Mouse (Mus musculus): ENCODE results near the gene Nrd1.

GRCm38 (mm10) chr4:109043756-109044155 is 43.3 kb downstream of the Nrd1 start:
- TF ChIP-seq CTCF (IDR thresholded peaks at IDR 0.05; ENCODE audit: control insufficient read depth, insufficient read depth, insufficient replicate concordance, low read depth, low read length), result no peak
- TF ChIP-seq POLR2A (IDR thresholded peaks at IDR 0.05; ENCODE audit: control insufficient read depth, low read depth, low read length), result no peak

Measured in testis, adult 2 months (tissue).